ENCODE assay signal across 10 mouse cellular contexts in the genomic region with DNA sequence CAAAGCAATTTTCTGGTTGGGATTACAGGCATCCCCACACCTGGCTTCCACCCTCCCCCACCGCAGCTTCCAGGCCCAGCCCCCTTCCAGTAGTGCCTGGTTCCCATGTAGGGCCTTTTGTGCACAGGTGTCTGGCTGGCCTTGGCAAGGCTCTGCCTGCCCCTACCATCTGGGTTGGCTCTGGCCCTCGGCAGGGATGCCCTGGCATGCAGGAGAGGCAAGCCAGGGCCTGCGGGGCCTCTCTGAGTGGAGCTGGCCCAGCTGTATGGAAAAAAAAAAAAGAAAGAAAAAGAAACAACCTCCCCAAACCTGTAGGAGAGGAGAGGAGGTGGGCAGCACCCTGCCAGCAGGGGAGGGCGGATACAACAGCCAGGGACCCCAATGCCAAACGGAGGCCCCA. TPM values are rescaled to one million over a fixed set of nuclear protein-coding genes. Genes with fewer than 3 reads are reported as not detected.
DNase-seq lines count a peak whose midpoint lies in the region; ATAC-seq and TF ChIP-seq lines count a peak whose summit lies in the region.
"Had no signal": no experiment of that assay in that cellular context is flagged by ENCODE, and none has a peak within 500 bp of the region (broad histone marks: within the 10 kb centered on the region; RNA-seq: fewer than 3 reads in every experiment).

No protein-coding gene starts in this region.

- peaks cover 6% of the 10 kb centered on the region; the same call in 1 of the 2 replicates for H3K36me3 ChIP-seq in lung, postnatal 0 days (ENCODE audit: insufficient read depth, low read length)
- peaks cover 55% of the 10 kb centered on the region for H3K36me3 ChIP-seq in hindbrain, embryonic 14.5 days (replicated peaks; ENCODE audit: control insufficient read depth, insufficient read depth)
- peaks cover 28% of the 10 kb centered on the region; the same call in 1 of the 2 replicates for H3K36me3 ChIP-seq in stomach, embryonic 15.5 days

- TF ChIP-seq EP300 in lung, postnatal 0 days (IDR thresholded peaks at IDR 0.05), result no peak

- H3K9me3 ChIP-seq in lung, postnatal 0 days (ENCODE audit: low read length), result no peaks in the 10 kb centered on the region
- H3K9me3 ChIP-seq in hindbrain, embryonic 14.5 days (ENCODE audit: control insufficient read depth, low read length), result no peaks in the 10 kb centered on the region
- H3K9me3 ChIP-seq in stomach, embryonic 15.5 days, result no peaks in the 10 kb centered on the region
- H3K9me3 ChIP-seq: liver, embryonic 12.5 days had no signal

- TF ChIP-seq CTCF in gastrocnemius, adult 2 months (IDR thresholded peaks at IDR 0.05), result no peak
- no peak for TF ChIP-seq CTCF in lung, postnatal 0 days (IDR thresholded peaks at IDR 0.05)

- H3K4me3 ChIP-seq in gastrocnemius, adult 2 months, result peak overlapping the region; percentile 89
- no peak overlapping the region for H3K4me3 ChIP-seq in lung, postnatal 0 days (ENCODE audit: low read depth, low read length)
- H3K4me3 ChIP-seq in hindbrain, embryonic 14.5 days (replicated peaks; ENCODE audit: low read length), result no peak overlapping the region
- 0 out of 2 replicates have a peak overlapping the region, but pooled peaks have one; percentile 3 for H3K4me3 ChIP-seq in stomach, embryonic 15.5 days (replicated peaks)
- H3K4me3 ChIP-seq: liver, embryonic 12.5 days had no signal

- peaks cover 10% of the 10 kb centered on the region; the same call in 1 of the 2 replicates for H3K4me1 ChIP-seq in lung, postnatal 0 days (ENCODE audit: insufficient read depth, low read depth, low read length)
- peaks cover 38% of the 10 kb centered on the region for H3K4me1 ChIP-seq in hindbrain, embryonic 14.5 days (replicated peaks; ENCODE audit: control insufficient read depth, insufficient read depth, low read length)
- peaks cover 47% of the 10 kb centered on the region for H3K4me1 ChIP-seq in stomach, embryonic 15.5 days

- no peak overlapping the region for H3K4me2 ChIP-seq in lung, postnatal 0 days (replicated peaks; ENCODE audit: low read depth, low read length)
- H3K4me2 ChIP-seq in hindbrain, embryonic 14.5 days (replicated peaks), result peak overlapping the region; percentile 18; the same call in 1 of the 2 replicates
- peak overlapping the region; percentile 34 for H3K4me2 ChIP-seq in stomach, embryonic 15.5 days
- H3K4me2 ChIP-seq: heart, embryonic 11.5 days; liver, embryonic 12.5 days had no signal

- WGBS in lung, postnatal 0 days, result 72% methylated on average over 5 of the region's 5 CpGs
- 68% methylated on average over 4 of the region's 5 CpGs for WGBS in hindbrain, embryonic 14.5 days
- 59% methylated on average over 5 of the region's 5 CpGs for WGBS in stomach, embryonic 15.5 days

- H3K27me3 ChIP-seq in lung, postnatal 0 days (replicated peaks; ENCODE audit: insufficient read depth, low read length), result no peaks in the 10 kb centered on the region
- no peaks in the 10 kb centered on the region for H3K27me3 ChIP-seq in hindbrain, embryonic 14.5 days (ENCODE audit: control insufficient read depth, insufficient read depth, low read length)
- H3K27me3 ChIP-seq in stomach, embryonic 15.5 days (replicated peaks), result no peaks in the 10 kb centered on the region
- H3K27me3 ChIP-seq: liver, embryonic 12.5 days had no signal

- ATAC-seq in lung, postnatal 0 days, result no peak
- no peak for ATAC-seq in hindbrain, embryonic 14.5 days (ENCODE audit: low FRiP score)
- no peak for ATAC-seq in stomach, embryonic 15.5 days (ENCODE audit: insufficient read depth, low FRiP score, low read depth)
- no peak for ATAC-seq in megakaryocyte, adult 5-6 weeks (ENCODE audit: poor library complexity, severe bottlenecking)
- ATAC-seq: liver, embryonic 12.5 days had no signal

- DNase-seq in gastrocnemius, adult 2 months, result peak; percentile 57
- DNase-seq in gastrocnemius, postnatal 36 days, result no peak
- DNase-seq in lung, postnatal 0 days (ENCODE audit: low spot score), result no peak
- no peak for DNase-seq in lung, adult 18-20 months
- no peak for DNase-seq in hindbrain, embryonic 14.5 days (ENCODE audit: low spot score)
- no peak for DNase-seq in spleen, adult 12 weeks (ENCODE audit: low spot score)

- no peak overlapping the region for H3K9ac ChIP-seq in lung, postnatal 0 days (replicated peaks; ENCODE audit: low read depth)
- 0 out of 2 replicates have a peak overlapping the region, but pooled peaks have one; percentile 25 for H3K9ac ChIP-seq in hindbrain, embryonic 14.5 days
- H3K9ac ChIP-seq in stomach, embryonic 15.5 days, result no peak overlapping the region
- H3K9ac ChIP-seq: liver, embryonic 12.5 days had no signal

- intact Hi-C loops in gastrocnemius, adult 2 months (cut with DNase I), result loop anchor here (1.0 kb wide), 1 partner anchor 11 kb away; no protein-coding TSS in a partner anchor
- intact Hi-C loops in gastrocnemius, postnatal 36 days (cut with DNase I), result loop anchor here (5.0 kb wide), 1 partner anchor 69 kb away; no protein-coding TSS in a partner anchor

- peak overlapping the region; percentile 94 for H3K27ac ChIP-seq in gastrocnemius, adult 2 months
- H3K27ac ChIP-seq in lung, postnatal 0 days (ENCODE audit: low read length), result 0 out of 2 replicates have a peak overlapping the region, but pooled peaks have one; percentile 54
- H3K27ac ChIP-seq in hindbrain, embryonic 14.5 days, result peak overlapping the region; percentile 55
- peak overlapping the region; percentile 79 for H3K27ac ChIP-seq in stomach, embryonic 15.5 days
- H3K27ac ChIP-seq: liver, embryonic 12.5 days had no signal

RNA-seq across cellular contexts. Expression of gene Pik3r2, which starts 3.1 kb away (rescaled TPM):
- 10 to 100 TPM; 13.9 to 16.2 TPM for total RNA-seq in gastrocnemius, adult 2 months (2021)
- total RNA-seq in gastrocnemius, postnatal 36 days (2021), result 10 to 100 TPM; 14.3 to 16.1 TPM
- polyA plus RNA-seq in lung, postnatal 0 days (2015; fragmentation: Nextera tagmentation; extraction: Ambion mirVana), result 28.0 and 30.5 TPM in 2 replicates
- 83.0 and 84.6 TPM in 2 replicates for polyA plus RNA-seq in hindbrain, embryonic 14.5 days (2014; fragmentation: Nextera tagmentation; extraction: Ambion mirVana)
- polyA plus RNA-seq in stomach, embryonic 15.5 days (2015; fragmentation: Nextera tagmentation; extraction: Ambion mirVana), result 58.1 and 58.4 TPM in 2 replicates
- total RNA-seq in megakaryocyte, adult 5-6 weeks (2015), result 4.6 and 5.0 TPM in 2 replicates
- 14.7 and 14.9 TPM in 2 replicates for total RNA-seq in megakaryocyte, adult 5-6 weeks (2017)

RNA-seq across cellular contexts. Expression of gene Mpv17l2, which starts 12.7 kb away (rescaled TPM):
- 10 to 100 TPM; 21.0 to 22.8 TPM for total RNA-seq in gastrocnemius, adult 2 months (2021)
- total RNA-seq in gastrocnemius, postnatal 36 days (2021), result 10 to 100 TPM; 20.7 to 21.4 TPM
- polyA plus RNA-seq in lung, postnatal 0 days (2015; fragmentation: Nextera tagmentation; extraction: Ambion mirVana), result 57.4 and 88.8 TPM in 2 replicates
- polyA plus RNA-seq in hindbrain, embryonic 14.5 days (2014; fragmentation: Nextera tagmentation; extraction: Ambion mirVana), result 34.4 and 43.5 TPM in 2 replicates
- polyA plus RNA-seq in stomach, embryonic 15.5 days (2015; fragmentation: Nextera tagmentation; extraction: Ambion mirVana), result 44.4 and 51.3 TPM in 2 replicates
- 34.4 and 44.7 TPM in 2 replicates for total RNA-seq in megakaryocyte, adult 5-6 weeks (2015)
- 8.4 and 15.9 TPM in 2 replicates for total RNA-seq in megakaryocyte, adult 5-6 weeks (2017)

RNA-seq across cellular contexts. Expression of gene Rab3a, which starts 18.9 kb away (rescaled TPM):
- total RNA-seq in gastrocnemius, adult 2 months (2021), result 10 to 100 TPM; 31.9 to 39.8 TPM
- 10 to 100 TPM; 36.8 to 37.3 TPM for total RNA-seq in gastrocnemius, postnatal 36 days (2021)
- 17.6 and 28.6 TPM in 2 replicates for polyA plus RNA-seq in lung, postnatal 0 days (2015; fragmentation: Nextera tagmentation; extraction: Ambion mirVana)
- 519 and 565 TPM in 2 replicates for polyA plus RNA-seq in hindbrain, embryonic 14.5 days (2014; fragmentation: Nextera tagmentation; extraction: Ambion mirVana)
- polyA plus RNA-seq in stomach, embryonic 15.5 days (2015; fragmentation: Nextera tagmentation; extraction: Ambion mirVana), result 20.9 and 24.0 TPM in 2 replicates
- total RNA-seq in megakaryocyte, adult 5-6 weeks (2015), result 3.3 and 5.8 TPM in 2 replicates
- total RNA-seq in megakaryocyte, adult 5-6 weeks (2017), result 2.1 and 5.1 TPM in 2 replicates

RNA-seq across cellular contexts. Expression of gene Mast3, which starts 31.4 kb away (rescaled TPM):
- 1 to 10 TPM; 2.7 to 3.6 TPM for total RNA-seq in gastrocnemius, adult 2 months (2021)
- 1 to 10 TPM; 2.9 to 4.1 TPM for total RNA-seq in gastrocnemius, postnatal 36 days (2021)
- polyA plus RNA-seq in lung, postnatal 0 days (2015; fragmentation: Nextera tagmentation; extraction: Ambion mirVana), result 7.3 and 7.6 TPM in 2 replicates
- polyA plus RNA-seq in hindbrain, embryonic 14.5 days (2014; fragmentation: Nextera tagmentation; extraction: Ambion mirVana), result 23.3 and 26.6 TPM in 2 replicates
- polyA plus RNA-seq in stomach, embryonic 15.5 days (2015; fragmentation: Nextera tagmentation; extraction: Ambion mirVana), result 13.3 and 16.5 TPM in 2 replicates
- 56.2 and 65.4 TPM in 2 replicates for total RNA-seq in megakaryocyte, adult 5-6 weeks (2015)
- 14.4 and 24.6 TPM in 2 replicates for total RNA-seq in megakaryocyte, adult 5-6 weeks (2017)

RNA-seq across cellular contexts. Expression of gene Il12rb1, which starts 34.8 kb away (rescaled TPM):
- not detected for total RNA-seq in gastrocnemius, adult 2 months (2021)
- total RNA-seq in gastrocnemius, postnatal 36 days (2021), result under 1 TPM in 1 of 2 experiments, not detected in 1; 0.15 TPM
- 0.13 and 0.16 TPM in 2 replicates for polyA plus RNA-seq in lung, postnatal 0 days (2015; fragmentation: Nextera tagmentation; extraction: Ambion mirVana)
- 0.09 TPM in 1 of 2 replicates, not detected in the other for polyA plus RNA-seq in hindbrain, embryonic 14.5 days (2014; fragmentation: Nextera tagmentation; extraction: Ambion mirVana)
- 0.26 and 0.43 TPM in 2 replicates for polyA plus RNA-seq in stomach, embryonic 15.5 days (2015; fragmentation: Nextera tagmentation; extraction: Ambion mirVana)
- total RNA-seq in megakaryocyte, adult 5-6 weeks (2015), result 0.80 and 1.5 TPM in 2 replicates
- total RNA-seq in megakaryocyte, adult 5-6 weeks (2017), result 0.07 and 1.7 TPM in 2 replicates
- polyA plus RNA-seq: heart, embryonic 11.5 days had no signal

Comparison
In these comparisons a context has a peak if more than half of its experiments do, and no peak if none do; other contexts are left out.
1. H3K4me3 ChIP-seq: peak in gastrocnemius, adult 2 months (single experiment) and stomach, embryonic 15.5 days (single experiment); none in lung, postnatal 0 days (single experiment) and hindbrain, embryonic 14.5 days (single experiment).
2. RNA of gene Rab3a, which starts 18.9 kb away (total RNA-seq): 31.9 to 39.8 TPM in gastrocnemius, adult 2 months and 36.8 to 37.3 TPM in gastrocnemius, postnatal 36 days; 2.1 to 5.8 TPM in megakaryocyte, adult 5-6 weeks; every median in the first group is over 4 times any median in the second.
3. Peak in every context shown above with its lines, with median percentiles within 50 percentile points of each other: H3K27ac ChIP-seq.